Mouse (Mus musculus) kidney, adult 2 months (tissue): Measurements from ENCODE around the gene Cap2. TPM values are rescaled to one million over a fixed set of nuclear protein-coding genes. Genes with fewer than 3 reads are reported as not detected.

Experiments
- DNase-seq: peaks from one replicate; pipeline ENCODE4 v3.0.0; 2021
- H3K27ac ChIP-seq: fragments of 200-500 bp; 2 replicates; pipeline ENCODE4 v1.5.1; 2012; ENCODE audit warnings: low read depth, low read length, control low read depth, inconsistent platforms; ENCODE audit not compliant: insufficient read depth
- H3K27me3 ChIP-seq: fragments of 200-500 bp; replicated peaks from 2 replicates; pipeline ENCODE4 v1.6.1; 2012; ENCODE audit warnings: mild to moderate bottlenecking, moderate library complexity, low read length, inconsistent platforms; ENCODE audit not compliant: control insufficient read depth, insufficient read depth
- H3K36me3 ChIP-seq: fragments of 200-500 bp; 2 replicates; pipeline ENCODE4 v1.6.1; 2012; ENCODE audit warnings: mild to moderate bottlenecking, moderate library complexity, low read length, inconsistent platforms; ENCODE audit not compliant: control insufficient read depth, insufficient read depth
- H3K4me1 ChIP-seq: fragments of 200-500 bp; 2 replicates; pipeline ENCODE4 v1.6.1; 2011; ENCODE audit warnings: low read length; ENCODE audit not compliant: control insufficient read depth, insufficient read depth
- H3K4me3 ChIP-seq: fragments of 200-500 bp; 2 replicates; pipeline ENCODE4 v1.5.1; 2011; ENCODE audit warnings: mild to moderate bottlenecking, low read depth, low read length, control low read depth; ENCODE audit not compliant: insufficient read depth
- CTCF ChIP-seq: fragments of 200-500 bp; conservative IDR thresholded peaks from 2 replicates; pipeline ENCODE4 v1.5.1; 2011; ENCODE audit warnings: low read depth, mild to moderate bottlenecking, control low read depth, low read length, moderate library complexity, mixed read lengths; ENCODE audit not compliant: insufficient read depth, insufficient read length
- POLR2A ChIP-seq: fragments of 200-500 bp; IDR thresholded peaks from one replicate; pipeline ENCODE4 v1.6.1; 2011; ENCODE audit warnings: low read depth, low read length, control low read depth
- WGBS: fragments of 180-500 bp; shearing (Covaris S2); methylation state at CpG from one replicate; pipeline ENCODE4 v1.1.7; 2018; 5-methylcytosine and 5-hydroxymethylcytosine counted together
- polyA plus RNA-seq: library from polyadenylated mRNA; depleted of rRNA; stranded (reverse); fragments of >200 nt; gene quantifications from 2 replicates; pipeline ENCODE4 v1.2.3, GENCODE M21; 2012

Cap2 gene
- polyA plus RNA-seq, 1 experiment, result 3.2 TPM

GRCm38 (mm10) chr13:46651853-46652252 is 150.2 kb downstream of the Cap2 start:
- no peak for DNase-seq

GRCm38 (mm10) chr13:46652671-46653070 is 151.0 kb downstream of the Cap2 start:
- TF ChIP-seq CTCF (no peak), POLR2A (no peak)
- no peak overlapping the region for H3K27ac ChIP-seq

More at GRCm38 (mm10) chr13:46651853-46652252, 150.2 kb downstream of the Cap2 start:
- no peaks in the 10 kb centered on the region for H3K36me3 ChIP-seq
- 75% methylated on average over 7 of the region's 7 CpGs for WGBS
- no peaks in the 10 kb centered on the region for H3K4me1 ChIP-seq
- H3K27ac ChIP-seq, result no peak overlapping the region
- TF ChIP-seq CTCF (no peak), POLR2A (no peak)
- H3K27me3 ChIP-seq, result no peaks in the 10 kb centered on the region
- H3K4me3 ChIP-seq, result no peak overlapping the region

GRCm38 (mm10) chr13:46653671-46654070 is 152.0 kb downstream of the Cap2 start:
- 70% methylated on average over 4 of the region's 4 CpGs for WGBS
- TF ChIP-seq CTCF, result no peak
- no peak for TF ChIP-seq POLR2A
- H3K4me1 ChIP-seq, result no peaks in the 10 kb centered on the region
- no peaks in the 10 kb centered on the region for H3K36me3 ChIP-seq
- no peak for DNase-seq
- H3K27me3 ChIP-seq, result no peaks in the 10 kb centered on the region
- H3K27ac ChIP-seq, result no peak overlapping the region
- no peak overlapping the region for H3K4me3 ChIP-seq

More at GRCm38 (mm10) chr13:46652671-46653070, 151.0 kb downstream of the Cap2 start:
- DNase-seq, result no peak
- Histone ChIP-seq H3K36me3 (no peaks in the 10 kb centered on the region), H3K4me1 (no peaks in the 10 kb centered on the region), H3K4me3 (no peak overlapping the region), H3K27me3 (no peaks in the 10 kb centered on the region)
- 58% methylated on average over 7 of the region's 7 CpGs for WGBS

GRCm38 (mm10) chr13:46654566-46654965 is 152.9 kb downstream of the Cap2 start:
- 85% methylated on average over 5 of the region's 5 CpGs for WGBS
- no peak for DNase-seq
- no peaks in the 10 kb centered on the region for H3K4me1 ChIP-seq
- no peak overlapping the region for H3K27ac ChIP-seq
- no peaks in the 10 kb centered on the region for H3K27me3 ChIP-seq
- no peaks in the 10 kb centered on the region for H3K36me3 ChIP-seq
- TF ChIP-seq POLR2A, result no peak
- no peak for TF ChIP-seq CTCF
- no peak overlapping the region for H3K4me3 ChIP-seq

- DNase-seq, result no peak
- H3K27me3 ChIP-seq, result no peaks in the 10 kb centered on the region
- H3K27ac ChIP-seq, result no peak overlapping the region
- no peaks in the 10 kb centered on the region for H3K36me3 ChIP-seq
- WGBS, result 92% methylated on average over 5 of the region's 5 CpGs
- no peak overlapping the region for H3K4me3 ChIP-seq
- TF ChIP-seq CTCF (no peak), POLR2A (no peak)
- no peaks in the 10 kb centered on the region for H3K4me1 ChIP-seq
These were observed 157.6 kb downstream of the Cap2 start for GRCm38 (mm10) chr13:46659211-46659610.

GRCm38 (mm10) chr13:46663461-46663964 is 161.9 kb downstream of the Cap2 start:
- Histone ChIP-seq H3K27me3 (no peaks in the 10 kb centered on the region), H3K4me1 (no peaks in the 10 kb centered on the region), H3K36me3 (no peaks in the 10 kb centered on the region), H3K27ac (no peak overlapping the region), H3K4me3 (no peak overlapping the region)
- peak; percentile 27 for DNase-seq
- whole genome bisulfite sequencing, result 29% methylated on average over 4 of the region's 4 CpGs
- TF ChIP-seq POLR2A, result no peak
- TF ChIP-seq CTCF, result peak; percentile 41; the same call in 1 of the 2 replicates

GRCm38 (mm10) chr13:46669048-46669619 is 167.5 kb downstream of the Cap2 start, which contains the start of gene Fam8a1:
Fam8a1 (plus strand) TSS chr13:46669522.
- peak; percentile 95 for DNase-seq
- peak within 1 kb of the TSS; percentile 67; the same call in 1 of the 2 replicates for H3K27ac ChIP-seq
- H3K36me3 ChIP-seq, result peaks cover 4% of the 10 kb centered on the region; the same call in 1 of the 2 replicates
- H3K27me3 ChIP-seq, result no peaks in the 10 kb centered on the region
- H3K4me3 ChIP-seq, result peak within 1 kb of the TSS; percentile 62
- WGBS, result under 1% methylated on average over 46 of the region's 46 CpGs
- no peak for TF ChIP-seq CTCF
- no peak for TF ChIP-seq POLR2A
- peaks cover 6% of the 10 kb centered on the region; the same call in 1 of the 2 replicates for H3K4me1 ChIP-seq
